Mouse (Mus musculus): ENCODE data around the gene Cacna1a. TPM values are rescaled to one million over a fixed set of nuclear protein-coding genes. Genes with fewer than 3 reads are reported as not detected.
"Not testable (repeated sequence)": the region's sequence is repeated elsewhere in the genome, so short reads cannot be mapped to it uniquely, and the experiment has no call there.

Cacna1a gene
- polyA plus RNA-seq, 1 experiment: 21.6 TPM

DNA sequence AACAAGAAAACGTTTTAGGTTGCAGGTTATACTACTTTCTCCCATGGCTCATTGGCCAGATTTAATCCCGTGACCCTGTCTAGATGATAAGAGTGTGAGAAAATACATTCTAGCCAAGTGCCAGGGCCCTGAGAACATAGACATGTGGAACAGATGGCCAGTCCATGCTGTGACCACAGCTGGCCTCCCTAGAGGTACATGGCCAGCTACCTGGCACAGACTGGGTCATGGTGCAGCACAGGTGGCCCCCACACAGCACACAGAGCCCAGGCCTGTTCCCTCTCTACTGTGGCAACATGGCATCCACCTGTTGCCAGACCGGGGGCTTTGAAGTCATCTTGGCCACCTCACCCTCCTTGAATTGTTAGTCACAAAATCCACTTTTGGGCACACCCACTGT is 101.0 kb downstream of the Cacna1a start:
- H3K36me3 ChIP-seq (replicated peaks; ENCODE audit: low read length): no peaks in the 10 kb centered on the region
- TF ChIP-seq FLI1 (IDR thresholded peaks at IDR 0.05; ENCODE audit: low read length) (no peak), GATA1 (IDR thresholded peaks at IDR 0.05; ENCODE audit: borderline replicate concordance, low read length) (no peak)
- H3K4me1 ChIP-seq: no peaks in the 10 kb centered on the region
- H3K4me3 ChIP-seq (replicated peaks): no peak overlapping the region
- peaks cover 11% of the 10 kb centered on the region for H3K27me3 ChIP-seq (replicated peaks)
- H3K9me3 ChIP-seq: no peaks in the 10 kb centered on the region

DNA sequence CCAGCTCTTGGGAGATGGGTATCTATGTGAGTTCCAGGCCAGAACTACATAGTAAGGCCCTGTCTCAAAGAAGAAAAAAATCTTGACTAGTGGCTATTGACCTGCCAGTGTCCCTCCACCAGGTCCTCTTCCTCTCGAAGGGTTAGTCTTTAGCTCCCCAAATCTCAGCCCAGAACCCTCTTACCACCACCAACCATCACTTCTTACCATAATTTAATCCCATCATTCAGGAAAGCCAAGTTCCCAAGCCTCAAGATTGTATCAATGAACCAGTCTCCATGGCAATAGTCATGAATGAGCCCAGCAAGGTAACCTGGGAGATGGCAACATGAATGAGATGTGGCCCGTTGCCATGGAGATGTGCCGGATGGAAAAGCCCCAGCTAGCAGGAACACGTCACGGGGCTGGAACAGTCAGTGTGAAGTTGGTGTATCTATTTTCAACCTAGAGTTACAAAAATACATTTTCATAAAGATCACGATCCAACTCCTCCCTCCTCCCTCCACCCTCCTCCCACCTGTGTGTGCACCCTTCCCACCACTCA is 106.4 kb downstream of the Cacna1a start:
- Histone ChIP-seq H3K4me3 (replicated peaks) (no peak overlapping the region), H3K36me3 (replicated peaks; ENCODE audit: low read length) (no peaks in the 10 kb centered on the region), H3K4me1 (no peaks in the 10 kb centered on the region), H3K27me3 (replicated peaks) (peaks cover 10% of the 10 kb centered on the region), H3K9me3 (no peaks in the 10 kb centered on the region)
- TF ChIP-seq GATA1 (IDR thresholded peaks at IDR 0.05; ENCODE audit: borderline replicate concordance, low read length): no peak
- no peak for TF ChIP-seq FLI1 (IDR thresholded peaks at IDR 0.05; ENCODE audit: low read length)

DNA sequence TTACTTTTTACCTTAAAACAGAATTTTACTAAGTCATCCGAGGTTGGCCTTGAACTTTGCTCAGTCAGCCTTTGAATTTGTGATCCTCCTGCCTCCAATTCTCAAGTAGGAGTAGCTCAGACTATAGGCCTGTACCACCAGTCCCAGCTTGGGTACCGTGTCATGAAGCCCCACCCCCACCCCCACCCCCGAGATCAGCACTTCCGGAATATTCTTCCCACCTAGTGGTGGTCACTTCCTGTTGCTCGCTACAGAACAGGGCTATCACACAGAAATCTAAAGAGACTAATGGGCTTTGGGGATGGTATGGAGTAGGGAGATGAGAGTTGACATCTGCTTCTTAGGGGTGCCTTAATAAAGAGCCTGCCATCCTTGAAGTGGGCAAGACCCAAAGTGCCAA is 112.9 kb downstream of the Cacna1a start:
- H3K36me3 ChIP-seq (replicated peaks; ENCODE audit: low read length): no peaks in the 10 kb centered on the region
- H3K4me1 ChIP-seq: peaks cover 5% of the 10 kb centered on the region; the same call in 1 of the 2 replicates
- no peak overlapping the region for H3K4me3 ChIP-seq (replicated peaks)

DNA sequence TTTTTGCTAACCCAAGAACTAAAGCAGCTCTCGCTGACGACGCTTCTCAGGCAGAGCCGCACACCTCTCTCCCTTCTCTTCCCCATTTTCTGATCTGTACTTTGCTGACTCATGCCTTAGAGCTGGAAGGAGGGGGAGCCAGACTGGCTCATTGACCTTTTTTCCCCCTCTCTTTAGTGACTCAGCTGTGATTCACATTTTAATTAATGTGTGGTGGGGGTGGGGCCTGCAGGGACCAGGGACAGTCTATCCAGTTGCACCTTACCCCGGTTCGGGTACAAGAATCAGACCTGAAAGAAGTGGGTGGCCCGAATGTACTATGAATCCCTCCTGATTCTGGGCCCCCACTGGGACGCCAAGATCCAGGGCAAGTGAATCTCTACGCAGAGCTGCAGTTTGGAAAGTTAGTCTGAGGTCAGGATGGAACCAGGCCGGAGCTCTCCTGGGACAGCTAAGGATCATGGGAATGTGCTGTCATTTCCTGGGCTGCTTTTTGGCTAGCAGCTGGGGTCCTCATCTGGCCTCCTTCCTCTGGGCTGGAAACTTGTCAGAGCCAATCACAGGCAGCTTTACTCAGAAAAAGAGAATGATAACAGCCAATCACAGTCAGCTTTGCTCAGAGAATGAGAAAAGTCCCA is 113.5 kb downstream of the Cacna1a start:
- Histone ChIP-seq H3K27me3 (replicated peaks) (peaks cover 27% of the 10 kb centered on the region), H3K4me3 (replicated peaks) (no peak overlapping the region), H3K36me3 (replicated peaks; ENCODE audit: low read length) (no peaks in the 10 kb centered on the region), H3K4me1 (peaks cover 5% of the 10 kb centered on the region; the same call in 1 of the 2 replicates), H3K9me3 (no peaks in the 10 kb centered on the region)
- TF ChIP-seq GATA1 (IDR thresholded peaks at IDR 0.05; ENCODE audit: borderline replicate concordance, low read length) (no peak), FLI1 (IDR thresholded peaks at IDR 0.05; ENCODE audit: low read length) (no peak)

More for the DNA sequence above, 112.9 kb downstream of the Cacna1a start:
- Histone ChIP-seq H3K27me3 (replicated peaks) (peaks cover 24% of the 10 kb centered on the region), H3K9me3 (no peaks in the 10 kb centered on the region)
- TF ChIP-seq GATA1 (IDR thresholded peaks at IDR 0.05; ENCODE audit: borderline replicate concordance, low read length) (no peak), FLI1 (IDR thresholded peaks at IDR 0.05; ENCODE audit: low read length) (no peak)

DNA sequence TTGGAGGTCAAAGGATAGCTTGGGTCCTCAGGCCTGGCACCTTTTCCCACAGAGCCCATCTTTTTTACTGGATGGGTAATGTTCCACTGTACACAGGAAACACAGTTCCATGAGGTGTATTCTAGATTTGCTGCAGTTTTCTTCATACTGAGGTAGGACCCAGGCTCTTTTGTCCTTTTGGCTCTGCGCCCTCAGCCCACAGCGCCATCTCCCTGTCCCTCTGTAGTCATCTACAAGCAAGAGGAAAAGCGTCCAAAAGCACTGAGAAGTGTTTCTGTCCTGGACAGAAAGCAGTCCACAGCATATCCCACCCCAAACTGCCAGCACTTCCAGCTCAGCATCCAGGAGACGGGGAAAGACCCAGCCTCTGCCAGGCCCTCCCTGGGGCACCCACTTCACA is 114.4 kb downstream of the Cacna1a start:
- Histone ChIP-seq H3K4me1 (peaks cover 5% of the 10 kb centered on the region; the same call in 1 of the 2 replicates), H3K36me3 (replicated peaks; ENCODE audit: low read length) (no peaks in the 10 kb centered on the region), H3K9me3 (no peaks in the 10 kb centered on the region), H3K4me3 (replicated peaks) (no peak overlapping the region), H3K27me3 (replicated peaks) (peaks cover 26% of the 10 kb centered on the region)
- no peak for TF ChIP-seq FLI1 (IDR thresholded peaks at IDR 0.05; ENCODE audit: low read length)
- no peak for TF ChIP-seq GATA1 (IDR thresholded peaks at IDR 0.05; ENCODE audit: borderline replicate concordance, low read length)

DNA sequence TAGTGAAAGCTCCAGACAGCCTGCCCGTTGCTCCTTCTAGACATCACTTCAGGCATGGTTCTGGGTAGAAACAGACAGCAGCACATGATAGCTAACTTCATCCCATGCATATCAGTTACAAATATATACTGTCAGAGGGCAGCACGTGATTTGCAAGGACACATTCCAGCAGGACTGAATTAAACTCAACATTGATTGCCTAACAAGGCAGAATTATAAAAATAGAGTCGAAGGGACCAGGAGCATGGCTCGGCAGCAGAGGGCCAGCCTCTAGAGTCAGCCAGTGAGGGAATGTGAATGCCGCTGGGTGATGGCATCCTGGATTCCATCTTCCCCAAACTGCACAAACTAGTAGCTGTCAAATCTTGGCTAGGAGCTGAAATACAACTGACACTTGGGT is 119.0 kb downstream of the Cacna1a start:
- H3K4me1 ChIP-seq: no peaks in the 10 kb centered on the region
- no peak overlapping the region for H3K4me3 ChIP-seq (replicated peaks)
- TF ChIP-seq FLI1 (IDR thresholded peaks at IDR 0.05; ENCODE audit: low read length) (no peak), GATA1 (IDR thresholded peaks at IDR 0.05; ENCODE audit: borderline replicate concordance, low read length) (no peak)
- no peaks in the 10 kb centered on the region for H3K9me3 ChIP-seq
- peaks cover 17% of the 10 kb centered on the region for H3K27me3 ChIP-seq (replicated peaks)
- H3K36me3 ChIP-seq (replicated peaks; ENCODE audit: low read length): no peaks in the 10 kb centered on the region

DNA sequence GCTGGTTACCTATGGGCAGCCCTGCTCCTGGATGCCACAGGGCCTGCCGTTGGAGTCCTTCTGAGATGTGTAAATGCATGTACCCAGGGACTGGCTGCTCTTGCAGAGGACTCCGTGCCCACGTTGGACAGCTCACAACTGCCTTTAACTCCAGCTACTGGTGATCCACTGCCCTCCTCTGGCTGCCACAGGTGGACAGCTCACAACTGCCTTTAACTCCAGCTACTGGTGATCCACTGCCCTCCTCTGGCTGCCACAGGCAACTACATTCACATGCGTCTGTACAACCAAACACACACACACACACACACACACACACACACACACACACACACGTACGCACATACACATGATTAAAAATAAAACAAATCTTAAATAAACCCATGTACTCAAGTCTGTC is 121.5 kb downstream of the Cacna1a start:
- H3K27me3 ChIP-seq (replicated peaks): peaks cover 19% of the 10 kb centered on the region
- not testable (repeated sequence) for H3K4me1 ChIP-seq; H3K36me3 ChIP-seq (replicated peaks; ENCODE audit: low read length); H3K9me3 ChIP-seq; H3K4me3 ChIP-seq (replicated peaks)

DNA sequence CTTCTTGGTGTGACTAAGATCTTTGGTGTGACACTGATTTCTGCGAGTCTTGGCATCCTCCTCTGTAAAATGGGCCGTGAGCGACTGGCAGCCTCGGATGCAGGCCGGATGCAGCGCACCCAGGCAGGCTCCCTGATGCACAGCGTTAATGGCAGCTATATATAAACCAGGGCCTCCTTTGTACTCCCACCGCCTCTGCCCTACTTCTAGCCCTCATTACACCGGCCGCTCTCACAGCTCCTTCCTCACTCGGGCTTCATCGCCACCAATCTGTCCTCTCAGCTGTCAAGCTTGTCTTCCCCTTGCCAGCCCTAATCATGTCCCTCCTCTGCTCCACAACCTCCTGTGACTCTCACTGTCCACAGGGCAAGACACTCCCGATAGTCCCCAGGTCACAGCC is 123.4 kb downstream of the Cacna1a start:
- H3K27me3 ChIP-seq (replicated peaks): peaks cover 13% of the 10 kb centered on the region

DNA sequence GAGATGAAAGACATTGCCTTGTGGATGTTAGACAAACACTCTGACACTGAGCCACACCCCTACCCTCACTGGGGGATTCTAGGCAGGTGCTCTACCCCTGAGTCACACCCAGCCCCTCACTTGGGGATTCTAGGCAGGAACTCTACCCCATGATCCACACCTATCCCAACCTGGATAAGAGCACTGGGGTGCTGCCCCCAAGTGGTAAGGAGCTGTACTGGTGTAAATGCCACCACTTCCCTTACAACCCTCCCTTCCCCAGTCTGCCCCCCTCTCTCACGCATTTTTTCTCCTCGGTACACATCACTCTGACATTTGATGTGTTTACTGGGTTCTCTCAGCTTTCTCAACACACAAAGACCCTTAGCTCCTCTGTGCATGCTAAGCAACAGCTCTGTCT is 125.5 kb downstream of the Cacna1a start:
- Histone ChIP-seq H3K36me3 (replicated peaks; ENCODE audit: low read length) (no peaks in the 10 kb centered on the region), H3K4me3 (replicated peaks) (no peak overlapping the region), H3K9me3 (no peaks in the 10 kb centered on the region), H3K27me3 (replicated peaks) (peaks cover 11% of the 10 kb centered on the region), H3K4me1 (no peaks in the 10 kb centered on the region)
- no peak for TF ChIP-seq GATA1 (IDR thresholded peaks at IDR 0.05; ENCODE audit: borderline replicate concordance, low read length)
- no peak for TF ChIP-seq FLI1 (IDR thresholded peaks at IDR 0.05; ENCODE audit: low read length)

More for the DNA sequence above, 123.4 kb downstream of the Cacna1a start:
- Histone ChIP-seq H3K4me3 (replicated peaks) (no peak overlapping the region), H3K4me1 (no peaks in the 10 kb centered on the region), H3K36me3 (replicated peaks; ENCODE audit: low read length) (no peaks in the 10 kb centered on the region), H3K9me3 (no peaks in the 10 kb centered on the region)
- TF ChIP-seq FLI1 (IDR thresholded peaks at IDR 0.05; ENCODE audit: low read length): no peak
- TF ChIP-seq GATA1 (IDR thresholded peaks at IDR 0.05; ENCODE audit: borderline replicate concordance, low read length): no peak

DNA sequence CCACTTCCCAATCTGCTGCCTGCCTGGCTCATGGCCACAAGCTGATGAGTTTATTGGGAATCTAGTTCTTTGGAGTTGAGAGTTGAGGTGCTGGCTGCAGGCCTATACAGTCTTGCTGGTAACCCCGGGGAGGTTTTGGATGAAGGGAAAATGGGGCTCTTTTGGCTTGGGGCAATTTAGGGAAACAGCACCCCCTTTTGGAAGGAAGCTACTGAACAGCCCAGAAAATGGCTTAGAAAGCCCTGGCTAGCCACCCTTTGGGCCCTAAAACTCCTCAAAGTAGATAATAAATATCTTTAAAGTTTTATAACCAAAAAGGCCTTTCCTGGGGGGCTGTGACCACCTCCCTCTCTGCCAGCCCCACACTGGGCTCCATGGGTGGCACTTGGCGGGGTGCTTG is 129.9 kb downstream of the Cacna1a start:
- H3K27me3 ChIP-seq (replicated peaks): peaks cover 20% of the 10 kb centered on the region
- TF ChIP-seq GATA1 (IDR thresholded peaks at IDR 0.05; ENCODE audit: borderline replicate concordance, low read length) (no peak), FLI1 (IDR thresholded peaks at IDR 0.05; ENCODE audit: low read length) (no peak)
- H3K4me3 ChIP-seq (replicated peaks): no peak overlapping the region
- H3K9me3 ChIP-seq: no peaks in the 10 kb centered on the region
- no peaks in the 10 kb centered on the region for H3K36me3 ChIP-seq (replicated peaks; ENCODE audit: low read length)
- H3K4me1 ChIP-seq: peaks cover 3% of the 10 kb centered on the region; the same call in 1 of the 2 replicates
